Mouse (Mus musculus) hindbrain, embryonic 11.5 days (tissue): ENCODE measurements around the gene Rprd1b. TPM values are rescaled to one million over a fixed set of nuclear protein-coding genes. Genes with fewer than 3 reads are reported as not detected.

Experiments
- ATAC-seq: fragments of 200-750 bp; cut with Nextera tagmentation; 2 replicates; pipeline ENCODE4 v1.8.0; 2017; ENCODE audit warnings: mild to moderate bottlenecking, moderate TSS enrichment, moderate library complexity; ENCODE audit not compliant: low FRiP score
- DNase-seq: peaks from one replicate; pipeline ENCODE4 v3.0.0-alpha.2; 2015; ENCODE audit warnings: low spot score
- H3K27ac ChIP-seq: fragments of 300-500 bp; sonication (generic); 2 replicates; pipeline ENCODE4 v1.5.1; 2014; ENCODE audit warnings: mild to moderate bottlenecking, low read depth, low read length
- H3K27me3 ChIP-seq: fragments of 300-500 bp; sonication (generic); 2 replicates; pipeline ENCODE4 v1.6.1; 2014; ENCODE audit warnings: mild to moderate bottlenecking, low read length, moderate library complexity, mixed read lengths; ENCODE audit not compliant: control insufficient read depth, insufficient read depth
- H3K36me3 ChIP-seq: fragments of 300-500 bp; sonication (generic); 2 replicates; pipeline ENCODE4 v1.6.1; 2014; ENCODE audit warnings: mild to moderate bottlenecking, low read length, moderate library complexity, mixed read lengths; ENCODE audit not compliant: control insufficient read depth, insufficient read depth
- H3K4me1 ChIP-seq: fragments of 300-500 bp; sonication (generic); replicated peaks from 2 replicates; pipeline ENCODE4 v1.6.1; 2014; ENCODE audit warnings: low read length, mixed read lengths; ENCODE audit not compliant: control insufficient read depth, insufficient read depth
- H3K4me2 ChIP-seq: fragments of 300-500 bp; sonication (generic); replicated peaks from 2 replicates; pipeline ENCODE4 v1.6.1; 2014; ENCODE audit warnings: mild to moderate bottlenecking, low read depth, low read length
- H3K4me3 ChIP-seq: fragments of 300-500 bp; sonication (generic); 2 replicates; pipeline ENCODE4 v1.5.1; 2014; ENCODE audit warnings: low read depth, low read length
- H3K9ac ChIP-seq: fragments of 300-500 bp; sonication (generic); 2 replicates; pipeline ENCODE4 v1.6.1; 2014; ENCODE audit warnings: low read depth, low read length
- H3K9me3 ChIP-seq: fragments of 300-500 bp; sonication (generic); 2 replicates; pipeline ENCODE4 v1.6.1; 2016; ENCODE audit warnings: low read length; ENCODE audit not compliant: control insufficient read depth
- WGBS: fragments of 180-500 bp; shearing (Covaris S2); extraction: QIAGEN DNeasy Blood & Tissue Kit; methylation state at CpG from one replicate; pipeline ENCODE4 v1.1.7; 2014; 5-methylcytosine and 5-hydroxymethylcytosine counted together
- polyA plus RNA-seq: library from polyadenylated mRNA; unstranded; fragments of >200 nt; fragmentation: Nextera tagmentation; extraction: Ambion mirVana; gene quantifications from 2 replicates; pipeline ENCODE4 v1.2.1, GENCODE M21; 2014

Rprd1b gene
- polyA plus RNA-seq, 1 experiment from 2014 or later: 67.4 TPM

DNA sequence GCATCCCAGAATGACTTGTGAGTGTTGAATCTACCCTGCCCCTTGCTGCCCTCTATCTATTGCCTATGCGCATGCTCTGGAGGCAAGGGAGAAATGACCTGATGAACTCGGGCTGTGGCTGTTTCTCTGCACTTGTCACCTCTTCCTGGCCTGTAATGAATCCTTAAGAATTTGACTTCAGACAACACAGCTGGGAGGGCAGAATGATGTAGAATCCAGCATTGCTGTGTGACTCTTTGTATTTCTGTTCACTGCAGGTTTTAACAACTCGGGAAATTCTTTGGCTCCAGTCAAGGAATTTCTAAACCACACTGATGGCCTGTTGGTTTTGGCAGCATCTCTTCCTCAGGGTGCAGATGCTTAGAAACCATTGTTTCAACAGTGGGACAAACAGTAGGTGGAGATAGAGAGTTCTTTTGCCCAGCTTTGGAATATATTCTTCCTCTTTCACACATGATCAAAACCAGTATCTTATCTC is 36.3 kb downstream of the Rprd1b start:
- Histone ChIP-seq H3K36me3 (no peaks in the 10 kb centered on the region), H3K9ac (no peak overlapping the region), H3K4me2 (no peak overlapping the region), H3K27ac (no peak overlapping the region), H3K27me3 (no peaks in the 10 kb centered on the region), H3K4me3 (no peak overlapping the region), H3K4me1 (no peaks in the 10 kb centered on the region; the same call in 1 of the 2 replicates), H3K9me3 (no peaks in the 10 kb centered on the region)
- 67% methylated on average over 3 of the region's 3 CpGs for whole genome bisulfite sequencing
- no peak for ATAC-seq
- no peak for DNase-seq

DNA sequence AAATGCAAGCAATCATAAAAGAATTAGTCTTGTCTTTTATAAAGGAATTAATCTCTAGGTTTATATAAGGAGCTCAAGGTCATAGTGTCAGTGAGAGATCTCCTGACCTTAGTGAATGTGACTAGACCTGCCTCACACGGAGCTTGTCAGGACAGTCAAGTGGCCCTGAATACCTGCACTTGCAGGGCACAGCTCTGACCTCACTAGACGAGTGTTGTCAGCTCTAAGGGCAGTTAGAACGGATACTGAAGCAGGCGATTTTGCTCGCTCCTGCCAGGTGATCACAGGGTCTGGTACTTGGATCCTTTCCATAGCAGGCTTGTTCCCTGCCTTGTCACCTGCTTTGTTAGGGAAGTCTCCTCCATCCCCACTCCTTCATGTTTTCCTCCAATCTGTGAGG is 36.8 kb downstream of the Rprd1b start:
- H3K36me3 ChIP-seq: no peaks in the 10 kb centered on the region
- no peak for DNase-seq
- H3K9ac ChIP-seq: no peak overlapping the region
- no peak overlapping the region for H3K27ac ChIP-seq
- no peaks in the 10 kb centered on the region for H3K9me3 ChIP-seq
- H3K27me3 ChIP-seq: no peaks in the 10 kb centered on the region
- no peak overlapping the region for H3K4me3 ChIP-seq
- ATAC-seq: no peak
- H3K4me2 ChIP-seq: no peak overlapping the region
- WGBS: 88% methylated on average over 5 of the region's 5 CpGs
- no peaks in the 10 kb centered on the region; the same call in 1 of the 2 replicates for H3K4me1 ChIP-seq

DNA sequence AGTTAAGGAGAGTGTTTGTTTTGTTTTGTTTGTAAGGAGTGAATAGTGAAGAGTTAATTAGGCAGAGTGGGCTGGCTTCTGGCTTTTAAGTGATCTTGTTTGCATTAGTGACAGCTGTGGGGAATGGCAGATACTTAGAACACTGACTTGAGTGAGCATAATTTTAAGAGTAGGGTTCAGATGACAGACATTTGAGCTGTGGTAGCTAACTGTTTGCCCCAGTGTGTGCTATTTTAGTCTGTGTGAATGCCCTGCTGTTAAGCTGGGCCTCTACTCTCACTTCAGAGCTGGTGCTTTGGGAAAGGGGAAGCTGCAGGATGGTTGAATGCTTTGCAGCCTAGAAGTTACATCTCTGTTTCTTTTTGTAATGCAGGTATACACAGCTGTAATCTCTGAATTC is 38.2 kb downstream of the Rprd1b start:
- no peak for ATAC-seq
- Histone ChIP-seq H3K4me2 (no peak overlapping the region), H3K4me1 (no peaks in the 10 kb centered on the region; the same call in 1 of the 2 replicates), H3K27me3 (no peaks in the 10 kb centered on the region), H3K27ac (no peak overlapping the region), H3K9me3 (no peaks in the 10 kb centered on the region), H3K36me3 (0 out of 2 replicates have a peak, but pooled peaks cover 3% of the 10 kb centered on the region), H3K4me3 (no peak overlapping the region), H3K9ac (no peak overlapping the region)
- no peak for DNase-seq

DNA sequence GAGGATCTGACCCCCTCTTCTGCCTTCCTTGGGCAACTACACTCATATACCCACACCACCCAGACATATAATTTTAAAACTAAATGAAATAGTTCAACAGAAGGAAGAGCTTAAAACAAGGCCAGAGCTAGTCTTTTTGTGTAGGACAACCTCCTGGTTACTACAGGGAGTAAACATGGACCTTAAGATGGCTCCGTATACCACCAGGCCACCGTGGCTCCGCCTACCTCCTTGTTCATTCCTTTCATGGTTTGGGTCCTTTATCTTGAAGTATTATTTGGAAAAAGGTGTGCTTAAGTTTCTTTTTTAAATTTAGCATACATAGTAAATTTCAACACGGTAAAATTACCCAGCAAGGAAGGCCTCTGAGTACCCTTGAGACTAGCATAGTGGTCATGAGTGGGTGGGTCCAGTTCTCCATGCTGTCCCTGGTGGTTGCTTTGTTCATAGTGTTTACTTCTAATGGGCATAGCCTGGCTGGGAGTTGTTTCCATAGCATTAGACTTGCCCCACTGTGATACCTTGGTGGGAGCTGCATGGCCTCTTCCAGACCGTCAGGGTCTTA is 39.0 kb downstream of the Rprd1b start:
- 95% methylated on average over 5 of the region's 5 CpGs for WGBS
- Histone ChIP-seq H3K9ac (no peak overlapping the region), H3K4me2 (no peak overlapping the region), H3K27ac (no peak overlapping the region), H3K4me1 (no peaks in the 10 kb centered on the region; the same call in 1 of the 2 replicates), H3K36me3 (0 out of 2 replicates have a peak, but pooled peaks cover 3% of the 10 kb centered on the region), H3K4me3 (no peak overlapping the region), H3K9me3 (no peaks in the 10 kb centered on the region), H3K27me3 (no peaks in the 10 kb centered on the region)
- DNase-seq (no peak), ATAC-seq (no peak)

DNA sequence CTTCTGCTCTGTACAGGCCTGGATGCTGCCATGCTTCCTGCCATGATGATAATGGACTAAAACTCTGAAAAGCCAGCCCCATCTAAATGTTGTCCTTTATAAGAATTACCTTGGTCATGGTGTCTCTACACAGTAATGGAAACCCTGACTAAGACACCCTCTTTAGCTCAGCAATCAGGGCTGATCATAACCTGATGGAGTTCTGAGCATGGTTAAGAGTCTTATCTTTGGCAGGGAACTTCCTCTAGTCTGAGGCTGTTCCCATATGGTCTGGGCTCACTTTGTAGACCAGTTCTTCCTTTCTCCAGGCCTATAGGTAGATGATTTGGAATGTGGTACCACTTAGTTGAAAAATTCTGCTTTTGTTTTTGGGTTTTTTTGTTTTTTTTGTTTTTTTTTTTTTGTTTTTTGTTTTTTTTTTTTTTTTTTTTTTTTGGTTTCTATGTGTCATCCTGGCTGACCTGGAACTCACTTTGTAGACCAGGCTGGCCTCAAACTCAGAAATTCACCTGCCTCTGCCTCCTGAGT is 40.2 kb downstream of the Rprd1b start:
- Histone ChIP-seq H3K9me3 (no peaks in the 10 kb centered on the region), H3K4me1 (no peaks in the 10 kb centered on the region; the same call in 1 of the 2 replicates), H3K4me2 (no peak overlapping the region), H3K27ac (no peak overlapping the region), H3K9ac (no peak overlapping the region), H3K27me3 (no peaks in the 10 kb centered on the region), H3K4me3 (no peak overlapping the region), H3K36me3 (0 out of 2 replicates have a peak, but pooled peaks cover 5% of the 10 kb centered on the region)
- no peak for ATAC-seq
- no peak for DNase-seq

DNA sequence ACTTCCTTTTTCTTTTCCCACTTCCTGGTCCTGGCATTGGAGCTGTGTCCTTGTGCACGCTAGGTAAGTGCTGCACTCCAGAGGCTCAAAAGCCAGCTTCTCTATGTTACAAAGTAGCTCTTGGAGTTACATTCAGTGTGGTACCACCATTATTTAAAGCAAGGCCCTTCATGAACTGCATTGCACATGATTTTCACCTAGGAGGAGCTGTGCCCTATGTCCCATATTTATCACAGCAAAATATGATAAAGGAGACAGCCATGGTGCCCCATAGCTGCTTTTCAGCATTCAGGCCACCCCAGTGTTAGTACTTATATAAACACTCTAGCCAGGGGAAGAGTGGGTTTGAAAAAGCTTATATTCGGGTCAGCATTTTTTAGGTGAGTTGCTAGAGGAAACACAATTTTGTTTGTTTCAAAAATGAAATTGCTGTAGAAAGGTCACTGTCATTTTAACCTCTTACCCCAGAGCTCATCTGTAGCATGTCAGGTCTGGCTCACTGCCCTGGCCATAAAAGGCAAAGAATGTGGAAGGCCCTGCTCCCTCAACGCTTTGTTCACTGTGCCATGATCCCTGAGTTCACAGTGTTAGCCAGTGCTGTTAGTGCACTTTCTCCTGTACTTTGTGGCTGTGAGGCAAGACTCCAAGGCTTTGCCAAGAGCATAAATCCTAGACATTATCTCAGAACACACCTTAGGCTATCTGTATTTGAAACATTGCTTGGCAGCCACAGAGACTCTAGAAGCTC is 42.8 kb downstream of the Rprd1b start:
- Histone ChIP-seq H3K4me2 (no peak overlapping the region), H3K4me3 (no peak overlapping the region), H3K9ac (no peak overlapping the region), H3K36me3 (peaks cover 5% of the 10 kb centered on the region; the same call in 1 of the 2 replicates), H3K9me3 (no peaks in the 10 kb centered on the region), H3K27ac (no peak overlapping the region), H3K27me3 (no peaks in the 10 kb centered on the region), H3K4me1 (no peaks in the 10 kb centered on the region; the same call in 1 of the 2 replicates)
- no peak for ATAC-seq
- 77% methylated on average over 3 of the region's 3 CpGs for WGBS
- no peak for DNase-seq

DNA sequence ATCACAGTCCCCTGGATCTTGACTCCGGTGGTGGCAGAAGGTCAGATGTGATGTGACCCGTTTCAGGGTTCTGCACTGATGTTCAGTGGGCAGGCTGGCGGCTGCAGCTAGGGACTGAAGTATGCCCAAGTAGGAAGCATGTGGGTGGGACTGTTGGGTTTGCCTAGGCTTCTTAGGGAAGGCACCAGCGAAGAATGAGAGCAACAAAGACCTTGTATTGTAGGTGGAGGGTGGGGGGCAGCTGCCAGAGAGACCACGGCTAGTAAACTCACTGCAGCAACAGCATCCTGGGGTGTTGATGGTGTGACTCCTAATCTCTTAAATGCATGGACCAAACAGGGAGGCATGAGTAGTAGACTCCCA is 43.3 kb downstream of the Rprd1b start:
- Histone ChIP-seq H3K4me1 (no peaks in the 10 kb centered on the region), H3K4me3 (no peak overlapping the region), H3K27ac (no peak overlapping the region), H3K36me3 (peaks cover 5% of the 10 kb centered on the region; the same call in 1 of the 2 replicates), H3K4me2 (no peak overlapping the region), H3K9ac (no peak overlapping the region), H3K9me3 (no peaks in the 10 kb centered on the region), H3K27me3 (no peaks in the 10 kb centered on the region)
- DNase-seq (no peak), ATAC-seq (no peak)
- 93% methylated on average over 5 of the region's 5 CpGs for WGBS

DNA sequence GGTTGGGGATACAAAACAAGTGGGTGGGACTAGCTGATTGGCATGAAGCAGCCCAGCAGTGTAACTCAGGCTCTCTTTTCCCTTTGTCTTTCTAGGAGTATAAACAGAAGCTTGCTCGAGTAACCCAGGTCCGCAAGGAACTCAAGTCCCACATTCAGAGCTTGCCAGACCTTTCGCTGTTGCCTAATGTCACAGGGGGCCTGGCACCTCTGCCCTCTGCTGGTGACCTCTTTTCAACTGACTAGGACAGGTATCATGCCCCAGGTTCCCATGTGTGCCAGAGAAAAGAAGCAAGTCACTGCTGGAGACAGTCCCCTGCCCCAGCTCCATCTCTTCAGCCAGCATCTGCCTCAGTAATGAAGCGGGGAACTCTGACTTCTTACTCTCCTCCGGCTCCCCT is 46.5 kb downstream of the Rprd1b start:
- no peak for DNase-seq
- ATAC-seq: no peak
- Histone ChIP-seq H3K9ac (no peak overlapping the region), H3K9me3 (no peaks in the 10 kb centered on the region), H3K4me3 (no peak overlapping the region), H3K27ac (no peak overlapping the region), H3K4me1 (no peaks in the 10 kb centered on the region), H3K4me2 (no peak overlapping the region), H3K36me3 (peaks cover 5% of the 10 kb centered on the region; the same call in 1 of the 2 replicates), H3K27me3 (no peaks in the 10 kb centered on the region)
- WGBS: 93% methylated on average over 5 of the region's 5 CpGs

DNA sequence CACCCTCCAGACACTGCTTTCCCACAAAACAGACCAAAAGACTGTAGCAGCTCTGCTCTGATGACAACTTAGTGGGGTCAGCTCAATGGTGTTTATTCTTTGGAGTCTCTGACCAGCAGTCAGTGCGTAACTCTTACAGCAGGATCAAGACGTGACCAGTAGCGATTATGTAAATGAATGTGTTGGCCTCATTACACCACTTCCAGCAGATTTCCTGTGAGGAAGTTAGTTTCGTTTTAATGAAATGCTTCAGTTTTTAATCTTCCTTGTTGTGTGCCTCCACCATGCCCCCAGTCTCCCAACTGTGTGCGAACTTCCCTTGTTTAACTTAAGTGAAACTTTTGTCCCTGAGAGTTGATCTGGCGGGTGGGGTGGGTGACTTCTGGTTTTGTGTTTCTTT is 48.4 kb downstream of the Rprd1b start:
- H3K4me1 ChIP-seq: no peaks in the 10 kb centered on the region
- peaks cover 3% of the 10 kb centered on the region; the same call in 1 of the 2 replicates for H3K36me3 ChIP-seq
- no peak overlapping the region for H3K4me2 ChIP-seq
- DNase-seq (no peak), ATAC-seq (no peak)
- H3K27ac ChIP-seq: no peak overlapping the region
- WGBS: 88% methylated on average over 6 of the region's 6 CpGs
- H3K9me3 ChIP-seq: no peaks in the 10 kb centered on the region
- no peak overlapping the region for H3K9ac ChIP-seq
- no peaks in the 10 kb centered on the region for H3K27me3 ChIP-seq
- no peak overlapping the region for H3K4me3 ChIP-seq
